Mouse (Mus musculus) cerebellum, adult 8-10 months (tissue): ENCODE measurements around the gene Gm42957.
"Not testable (repeated sequence)": the region's sequence is repeated elsewhere in the genome, so short reads cannot be mapped to it uniquely, and the experiment has no call there.

Experiments used
- DNase-seq: peaks from one replicate; pipeline ENCODE4 v3.0.0; 2022

Gm42957 gene

GRCm38 (mm10) chr3:96634928-96635879 is at the start of gene Gm42957, which contains the start of gene Pex11b:
Gm42957 (plus strand) TSS chr3:96635474.
Pex11b (plus strand) TSS chr3:96635376.
- DNase-seq: peak; percentile 80

- DNase-seq: no peak
Measured at GRCm38 (mm10) chr3:96590657-96591056, 44.6 kb upstream of the Gm42957 start.

DNA sequence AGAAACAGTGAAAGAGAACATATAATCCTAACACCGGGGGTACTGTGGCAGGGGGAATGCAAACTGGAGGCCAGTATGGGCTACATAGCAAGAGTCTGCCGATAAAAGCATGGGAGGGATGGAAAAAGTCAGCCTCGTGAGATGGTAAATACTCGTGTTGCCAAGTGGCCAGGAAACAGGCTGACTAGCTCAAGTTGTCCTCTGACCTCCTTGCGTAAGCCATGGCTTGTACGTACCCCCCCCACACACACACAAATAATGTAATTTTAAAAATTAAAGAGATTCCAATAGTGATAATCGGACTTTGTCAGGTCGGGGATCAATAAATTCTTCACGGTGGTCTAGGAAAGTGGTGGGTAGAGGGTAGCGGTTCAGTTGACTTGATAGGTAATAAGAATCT is 41.9 kb upstream of the Gm42957 start:
- DNase-seq: peak; percentile 47

DNA sequence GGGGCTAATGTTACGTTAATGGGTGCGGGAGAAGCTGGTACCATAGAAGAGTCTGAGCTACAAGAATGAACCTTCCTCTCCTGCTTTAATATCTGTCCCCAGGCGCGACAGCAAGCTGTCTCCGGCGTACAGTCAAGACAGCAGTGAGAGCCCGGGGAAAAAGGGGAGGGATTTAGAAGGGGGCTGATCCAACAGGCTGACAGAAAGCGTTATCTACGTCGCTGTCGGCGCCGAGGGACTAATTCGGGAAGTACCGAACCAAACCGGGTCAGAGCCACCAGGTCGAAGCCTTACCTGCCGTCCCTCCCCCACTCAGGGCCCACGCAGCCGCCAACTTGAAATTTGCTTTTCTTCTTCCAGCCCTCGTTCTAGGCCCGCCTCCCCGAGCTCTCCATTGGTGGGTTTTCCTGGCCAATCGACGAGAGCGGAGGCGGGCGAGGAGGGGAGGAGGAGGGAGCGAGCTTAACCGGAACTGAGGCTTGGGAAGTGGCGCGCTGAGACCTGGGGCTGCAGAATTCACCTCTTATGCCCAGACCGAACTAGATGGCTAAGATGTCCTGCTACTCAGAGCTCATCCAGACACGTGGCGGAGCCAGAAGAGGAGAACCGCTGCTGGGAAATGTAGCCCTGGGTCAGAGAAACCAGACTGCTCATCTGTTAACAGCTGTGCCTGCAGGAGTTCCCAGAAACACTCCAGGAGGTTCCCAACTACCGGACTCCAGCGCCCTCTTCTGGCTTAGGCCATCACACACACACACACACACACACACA is 41.3 kb upstream of the Gm42957 start, which contains the start of gene Polr3gl:
Gene Polr3gl, minus strand, starts transcription at position 392 of the 771 bp plus-strand sequence.
- peak; percentile 97 for DNase-seq

DNA sequence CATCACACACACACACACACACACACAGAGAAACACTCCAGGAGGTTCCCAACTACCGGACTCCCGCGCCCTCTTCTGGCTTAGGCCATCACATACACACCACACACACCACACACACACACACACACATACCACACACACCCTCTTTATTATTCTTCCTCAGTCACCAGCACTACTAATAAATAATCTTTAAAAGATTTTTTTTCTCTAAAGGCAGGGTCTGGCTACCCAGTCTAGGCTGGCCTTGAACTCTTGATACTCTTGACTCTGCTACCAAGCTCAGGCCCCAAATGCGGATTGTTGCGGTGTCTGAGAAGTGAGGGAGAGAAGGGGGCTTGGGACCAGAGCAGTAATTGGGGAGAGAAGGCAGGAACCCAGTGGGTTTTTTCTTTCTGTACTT is 40.4 kb upstream of the Gm42957 start:
- no peak for DNase-seq

- peak; percentile 53 for DNase-seq
Measured at GRCm38 (mm10) chr3:96595661-96596060, 39.6 kb upstream of the Gm42957 start.

GRCm38 (mm10) chr3:96596228-96596707 is 39.0 kb upstream of the Gm42957 start, which contains the start of gene Ankrd34a:
Ankrd34a (plus strand) TSS chr3:96596636.
- DNase-seq: peak; percentile 92

GRCm38 (mm10) chr3:96596855-96597254 is 38.4 kb upstream of the Gm42957 start:
- DNase-seq: peak; percentile 55

GRCm38 (mm10) chr3:96597435-96597891 is 37.8 kb upstream of the Gm42957 start:
- peak; percentile 59 for DNase-seq

GRCm38 (mm10) chr3:96598156-96599068 is 36.9 kb upstream of the Gm42957 start:
- DNase-seq: peak; percentile 65

DNA sequence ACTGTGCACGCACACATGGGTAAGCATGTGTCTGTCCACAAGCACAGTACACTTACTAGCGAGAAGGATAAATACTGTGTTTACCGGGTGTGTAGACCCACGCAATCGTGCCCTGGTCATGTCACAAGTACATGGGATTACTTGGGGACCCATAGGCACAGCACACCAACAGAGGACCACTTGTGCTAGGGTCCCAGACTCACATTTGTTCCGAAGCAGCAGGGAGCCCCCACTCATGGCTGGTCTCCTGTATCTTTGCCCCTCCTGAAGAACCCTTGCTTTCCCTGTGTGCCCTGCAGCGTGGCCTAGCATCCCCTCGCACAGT is 36.2 kb upstream of the Gm42957 start:
- peak; percentile 32 for DNase-seq

- DNase-seq: no peak
Measured at GRCm38 (mm10) chr3:96599411-96599810, 35.9 kb upstream of the Gm42957 start.

DNA sequence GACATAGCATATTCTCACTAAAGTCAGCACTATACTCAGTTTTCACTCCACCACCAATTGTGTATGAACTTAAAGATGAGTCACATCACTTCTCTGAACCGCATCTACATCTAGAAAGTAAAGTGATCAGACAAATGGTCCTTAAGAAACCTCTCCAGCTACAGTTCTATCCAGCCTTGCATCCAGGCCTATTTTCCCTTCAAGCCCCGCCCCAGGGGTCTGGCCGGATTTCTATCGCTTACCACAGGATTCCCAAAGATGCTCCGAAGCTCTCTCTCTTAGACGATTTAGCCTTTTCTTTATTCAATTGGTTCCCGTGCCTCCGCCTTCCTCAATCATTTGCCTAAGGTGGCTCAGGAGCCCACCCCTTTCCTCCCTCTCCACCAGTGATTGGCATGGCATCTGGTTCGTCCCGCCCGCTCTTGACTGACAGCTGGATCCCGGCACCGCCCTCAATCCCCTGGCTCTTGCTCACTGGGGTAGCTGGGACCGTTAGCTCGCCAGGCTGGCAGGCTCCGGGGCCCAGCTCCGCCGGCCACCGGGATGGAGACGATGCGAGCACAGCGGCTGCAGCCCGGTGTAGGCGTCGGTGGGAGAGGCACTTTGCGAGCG is 34.5 kb upstream of the Gm42957 start, which contains the start of gene Lix1l:
Gene Lix1l, plus strand, starts transcription at position 511 of the 612 bp plus-strand sequence.
- DNase-seq: peak; percentile 90

DNA sequence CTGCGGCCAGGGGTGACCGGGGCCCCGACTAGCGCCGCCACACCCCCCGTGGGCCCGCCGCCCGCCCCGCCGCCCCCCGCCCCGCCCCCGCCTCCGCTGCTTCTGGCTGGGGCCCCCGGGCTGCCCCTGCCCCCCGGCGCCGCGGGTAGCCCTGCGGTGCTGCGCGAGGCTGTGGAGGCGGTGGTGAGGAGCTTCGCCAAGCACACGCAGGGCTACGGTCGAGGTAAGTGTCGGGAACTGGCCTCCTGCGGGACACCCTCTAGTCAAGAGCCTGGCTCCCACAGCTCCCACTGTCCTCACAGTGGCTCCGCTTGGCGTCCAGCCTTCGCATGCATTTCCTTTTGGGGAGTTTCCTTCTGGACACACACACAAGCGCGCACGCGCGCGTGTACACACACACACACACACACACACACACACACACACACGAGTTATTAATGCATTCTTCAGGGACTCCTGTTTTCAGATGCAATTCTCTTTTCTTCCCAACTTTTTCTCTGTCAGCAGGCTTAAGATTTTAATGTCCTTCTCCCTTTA is 34.0 kb upstream of the Gm42957 start:
- DNase-seq: peak; percentile 65

GRCm38 (mm10) chr3:96601941-96602703 is 33.2 kb upstream of the Gm42957 start:
- DNase-seq: peak; percentile 41

- no peak for DNase-seq
Measured at GRCm38 (mm10) chr3:96602704-96603084, 32.6 kb upstream of the Gm42957 start.

GRCm38 (mm10) chr3:96603311-96603710 is 32.0 kb upstream of the Gm42957 start:
- DNase-seq: peak; percentile 45

DNA sequence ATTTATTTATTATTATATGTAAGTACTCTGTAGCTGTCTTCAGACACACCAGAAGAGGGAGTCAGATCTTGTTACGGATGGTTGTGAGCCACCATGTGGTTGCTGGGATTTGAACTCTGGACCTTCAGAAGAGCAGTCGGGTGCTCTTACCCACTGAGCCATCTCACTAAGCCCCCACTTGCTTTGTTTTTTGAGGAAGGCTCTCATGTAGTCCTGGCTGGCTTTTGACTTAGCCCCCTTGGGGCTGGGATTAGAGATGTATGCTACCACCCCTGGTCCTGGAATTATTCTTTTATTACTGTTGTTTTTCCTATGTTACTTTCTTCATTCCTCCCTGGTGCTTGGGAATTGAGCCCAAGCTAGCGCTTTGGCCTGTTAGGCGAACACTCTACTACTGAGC is 29.3 kb upstream of the Gm42957 start:
- DNase-seq: not testable (repeated sequence)

GRCm38 (mm10) chr3:96606618-96607017 is 28.7 kb upstream of the Gm42957 start:
- DNase-seq: no peak

DNA sequence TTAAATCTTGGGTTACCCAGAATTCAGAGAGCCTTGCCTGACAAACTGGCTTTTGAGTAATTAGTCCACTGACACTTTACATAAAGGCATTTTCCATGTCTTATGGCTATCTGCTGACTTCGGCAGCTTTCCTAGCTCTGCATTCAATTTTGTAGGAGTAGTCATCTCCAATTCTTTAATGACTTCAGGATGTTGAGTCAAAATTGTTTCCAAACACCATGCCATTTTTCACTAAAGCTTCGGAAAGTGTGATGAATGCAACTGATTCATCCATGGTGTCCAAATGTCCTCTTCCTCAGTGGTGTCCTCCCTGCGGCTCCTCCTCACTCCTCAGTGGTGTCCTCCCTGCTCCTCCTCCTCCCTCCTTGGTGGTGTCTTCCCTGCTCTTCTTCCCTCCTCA is 17.3 kb upstream of the Gm42957 start:
- no peak for DNase-seq

DNA sequence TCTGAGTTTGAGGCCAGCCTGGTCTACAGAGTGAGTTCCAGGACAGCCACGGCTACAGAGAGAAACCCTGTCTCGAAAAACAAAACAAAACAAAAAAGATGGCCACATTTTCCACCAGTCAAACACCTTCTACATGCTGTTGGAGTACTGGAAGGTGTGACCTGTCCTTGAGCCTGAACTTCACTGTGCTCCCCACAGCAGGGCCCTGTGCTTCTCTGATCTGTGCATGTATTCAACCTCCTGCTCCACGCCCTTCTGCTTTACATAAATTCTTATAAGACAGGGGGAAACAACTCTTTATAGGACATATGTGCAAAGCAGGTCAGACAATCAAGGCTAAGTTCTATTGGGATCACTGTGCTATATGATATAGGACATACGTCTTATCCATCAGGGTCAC is 12.1 kb upstream of the Gm42957 start:
- DNase-seq: no peak
